Mouse (Mus musculus): ENCODE measurements around the gene Rnf227.

- TF ChIP-seq CTCF (conservative IDR thresholded peaks at IDR 0.05; ENCODE audit: insufficient read depth, insufficient read length, low read depth, low read length) = no peak
- no peak for TF ChIP-seq POLR2A (IDR thresholded peaks at IDR 0.05; ENCODE audit: low read depth, low read length)
Observed at GRCm38 (mm10) chr11:69295286-69295685, 45.0 kb upstream of the Rnf227 start.
